Mouse (Mus musculus) 416B (cell line): ENCODE data around the gene Sclt1.

Experiments
- DNase-seq: peaks from one replicate; pipeline ENCODE4 v3.0.0; 2011; ENCODE audit warnings: low read depth

Sclt1 gene

DNA sequence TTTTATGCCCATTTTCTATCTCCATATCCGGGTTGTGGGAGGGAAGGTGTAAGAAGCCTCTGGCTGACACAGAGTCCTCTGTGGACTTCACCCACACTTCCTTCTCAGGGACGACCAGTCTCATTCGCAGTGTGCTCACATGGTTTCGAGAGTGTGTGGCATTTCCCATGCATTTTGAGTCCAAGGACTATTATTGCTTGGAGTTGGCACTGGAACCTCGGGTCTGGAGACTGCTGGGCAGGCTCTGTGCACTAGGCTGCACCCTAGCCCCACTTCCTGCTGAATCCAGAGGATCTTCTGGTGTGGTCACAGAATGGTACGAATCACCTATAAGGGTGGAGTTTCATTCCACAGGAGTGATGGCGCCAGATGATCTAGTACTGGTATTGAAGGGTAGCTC is 155.4 kb downstream of the Sclt1 start:
- peak; percentile 34 for DNase-seq

DNA sequence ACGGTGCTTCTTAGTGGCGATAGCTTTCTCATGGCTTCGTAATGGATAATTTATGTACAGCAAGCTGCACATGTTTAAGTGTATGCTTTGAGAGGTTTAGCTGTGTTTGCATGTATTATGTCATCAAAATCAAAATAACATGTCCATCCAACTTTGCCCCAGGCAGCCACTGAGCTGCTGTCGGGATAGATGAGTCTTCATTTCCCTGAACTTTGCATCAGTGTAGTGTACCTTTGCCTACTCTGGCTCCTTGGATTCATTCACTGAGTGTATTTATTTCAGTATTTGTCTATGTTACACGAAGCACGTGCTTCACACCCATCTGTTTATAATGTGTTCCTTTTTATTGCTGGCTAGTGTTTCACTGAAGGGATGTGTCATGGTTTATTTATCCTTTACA is 156.0 kb downstream of the Sclt1 start:
- DNase-seq: no peak

DNA sequence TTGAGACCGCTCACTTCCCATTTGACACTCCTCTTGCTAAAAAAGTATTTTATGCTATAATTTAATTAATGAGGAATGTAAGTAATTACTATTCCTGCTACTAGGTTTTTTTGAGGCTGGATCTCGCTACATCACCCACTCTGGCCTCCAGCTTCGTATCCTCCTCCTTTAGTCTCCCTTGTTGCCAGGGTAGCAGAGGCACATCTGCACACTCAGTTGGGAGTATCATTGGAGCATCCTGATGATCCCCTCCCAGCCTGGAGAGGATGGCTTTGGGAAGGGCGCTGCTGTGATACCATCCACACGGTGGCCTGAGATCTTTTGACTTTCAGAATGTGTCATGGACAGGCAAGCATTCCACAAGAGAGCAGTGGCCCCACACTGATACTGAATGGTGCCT is 156.8 kb downstream of the Sclt1 start:
- DNase-seq: no peak

DNA sequence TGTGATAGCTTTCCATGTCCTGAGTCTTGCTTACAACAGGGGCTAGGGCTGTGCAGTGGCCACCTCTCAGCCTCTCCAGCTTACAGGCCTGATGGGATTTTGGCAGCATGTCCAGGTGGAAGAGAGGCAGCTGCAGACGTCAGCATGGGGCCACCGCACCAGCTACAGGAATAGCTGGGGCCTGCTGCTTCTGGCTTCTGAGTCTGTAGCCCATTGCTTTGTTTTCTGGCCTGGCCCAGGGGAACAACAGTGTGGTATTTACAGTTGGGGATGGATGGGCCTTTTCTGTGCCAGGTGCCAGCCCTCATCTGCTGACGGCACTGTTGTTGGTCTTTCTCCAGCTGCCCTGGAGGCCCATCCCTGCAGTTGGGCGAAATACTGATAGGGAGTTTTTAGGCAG is 158.7 kb downstream of the Sclt1 start:
- no peak for DNase-seq

DNA sequence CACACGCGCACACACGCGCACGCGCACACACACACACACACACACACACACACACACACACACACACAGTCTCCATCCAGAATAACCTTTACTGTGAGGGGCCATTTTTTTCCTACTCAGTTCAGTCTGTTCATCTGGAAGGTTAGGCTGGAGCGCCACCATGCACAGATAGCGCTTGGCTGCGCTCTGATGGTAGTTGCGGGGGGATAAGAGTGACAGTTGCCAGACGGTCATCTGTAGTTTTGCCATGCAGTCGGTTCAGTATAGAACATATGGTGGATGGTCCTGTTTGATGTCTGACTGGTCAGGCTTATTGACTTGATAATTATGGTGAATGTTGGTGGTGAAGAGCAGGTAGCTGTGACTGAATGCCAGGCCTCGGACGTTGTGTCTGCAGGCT is 159.2 kb downstream of the Sclt1 start:
- DNase-seq: no peak

DNA sequence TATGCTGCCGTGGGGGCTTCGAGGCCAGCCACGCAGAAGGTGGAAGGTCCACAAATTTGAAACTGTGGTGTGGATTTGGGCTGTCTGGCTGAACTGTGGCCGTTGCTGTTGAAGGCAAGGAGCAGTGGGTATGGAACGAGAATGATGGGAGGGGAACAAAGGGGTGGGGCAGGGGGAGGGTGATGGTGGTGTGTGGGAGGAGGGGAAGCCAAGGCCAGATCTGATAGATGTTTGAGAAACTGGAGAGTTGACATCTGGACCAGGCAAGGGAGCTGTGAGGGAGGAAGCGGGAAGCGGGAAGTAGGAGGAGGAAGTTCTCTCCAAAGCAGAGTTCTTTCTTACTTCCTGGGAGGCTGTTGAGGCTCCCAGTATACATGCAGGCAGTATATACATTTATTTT is 160.1 kb downstream of the Sclt1 start:
- DNase-seq: no peak

DNA sequence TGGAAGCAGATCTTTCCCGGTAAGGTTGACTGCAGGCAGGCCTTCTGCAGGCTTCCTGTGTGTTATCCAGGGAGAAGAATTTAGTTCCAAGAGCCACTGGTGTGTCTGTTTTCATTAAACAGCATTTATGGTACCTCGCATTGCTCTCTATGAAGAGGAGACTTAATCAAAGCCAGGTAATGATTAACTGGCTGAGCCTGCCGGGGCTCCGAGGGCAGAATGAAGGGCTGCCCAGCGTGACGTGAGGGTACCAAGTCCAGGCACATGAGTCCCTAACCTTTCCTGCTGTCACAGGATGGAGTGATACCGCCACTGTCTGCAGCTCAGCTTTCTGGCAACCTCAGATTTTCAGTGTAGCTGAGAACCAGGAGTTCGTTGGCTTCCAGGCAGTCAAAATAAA is 160.9 kb downstream of the Sclt1 start:
- DNase-seq: no peak

DNA sequence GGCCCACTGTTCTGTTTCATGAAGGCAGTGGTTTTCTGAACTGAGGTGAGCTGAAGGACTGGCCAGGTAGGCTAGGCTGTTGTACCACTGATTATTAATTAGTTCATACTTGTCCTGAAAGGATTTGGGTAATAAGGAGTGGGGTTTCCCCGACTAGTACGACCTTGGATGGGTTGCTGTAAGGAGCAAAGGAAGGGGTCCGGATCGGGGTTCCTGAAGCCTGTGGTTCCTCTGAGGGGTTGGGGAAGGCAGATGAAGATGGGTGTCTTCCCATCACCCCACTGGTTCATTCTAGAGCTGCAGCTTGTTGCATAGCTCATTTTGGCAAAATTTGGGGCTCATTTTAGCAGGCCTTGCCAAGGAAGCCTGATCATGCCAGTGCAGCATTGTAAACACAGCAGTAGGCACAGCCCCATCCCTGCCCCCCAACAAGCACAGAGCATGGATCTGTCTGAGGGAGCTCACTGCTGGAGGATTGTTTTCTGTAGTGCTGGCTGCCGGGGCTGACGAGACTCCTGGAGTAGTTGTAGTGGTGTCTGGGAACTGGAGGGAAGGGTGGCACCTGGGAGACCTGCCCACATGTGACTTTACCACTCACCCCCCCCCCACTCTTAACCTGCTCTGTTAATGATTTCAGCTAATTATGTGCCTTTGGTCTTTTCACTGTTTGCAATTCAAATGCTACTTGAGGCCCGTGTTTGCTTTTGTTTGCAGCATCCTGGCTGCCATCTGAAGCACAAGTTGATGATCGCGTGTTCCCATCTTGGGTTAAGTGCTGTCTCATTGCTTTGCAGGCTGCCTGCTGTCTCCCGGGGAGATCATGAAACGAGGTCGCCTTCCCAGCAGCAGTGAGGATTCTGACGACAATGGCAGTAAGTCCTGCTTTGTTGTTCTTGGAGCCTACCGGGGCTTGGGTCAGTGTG is 161.7 kb downstream of the Sclt1 start:
- DNase-seq: no peak

DNA sequence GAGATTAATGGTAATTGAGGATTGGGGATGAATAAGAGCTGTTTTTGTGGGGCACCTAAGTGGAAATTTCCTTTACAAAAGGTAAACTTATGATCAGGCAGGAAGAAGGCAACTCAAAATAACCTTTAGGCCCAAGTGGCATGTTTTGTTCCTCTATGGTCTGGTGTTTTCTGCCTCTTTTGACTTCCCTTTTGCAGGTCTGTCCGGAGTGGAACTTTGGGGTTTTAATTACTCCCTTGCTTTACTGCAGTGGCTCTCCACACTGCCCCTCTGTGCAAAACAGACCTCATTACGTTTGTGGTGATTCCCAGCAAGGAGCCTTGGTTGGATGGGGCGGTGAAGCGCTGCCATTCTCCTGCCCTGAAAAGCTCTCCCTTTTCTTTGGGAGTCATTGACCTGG is 162.4 kb downstream of the Sclt1 start:
- no peak for DNase-seq

DNA sequence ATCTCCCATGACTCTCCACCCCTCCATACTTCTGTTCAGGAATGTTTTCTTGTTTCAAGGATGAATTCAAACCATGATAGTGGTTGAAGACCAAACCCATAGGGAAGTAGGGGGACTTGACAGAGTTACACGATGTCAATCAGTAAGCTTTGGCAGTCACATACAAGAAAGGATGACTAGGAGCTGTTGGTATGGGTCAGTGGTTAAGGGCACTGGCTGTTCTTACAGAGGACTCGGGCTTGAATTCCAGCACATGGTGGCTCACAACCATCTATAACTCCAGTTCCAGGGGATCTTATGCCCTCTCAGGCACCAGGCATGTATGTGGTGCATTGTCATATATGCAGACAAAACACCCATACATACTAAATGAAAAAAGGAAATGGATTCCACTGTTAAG is 165.1 kb downstream of the Sclt1 start:
- DNase-seq: no peak
